Mouse (Mus musculus) mature B cell (primary cell): ENCODE data around the gene Slc2a9.

Source experiments
- in situ Hi-C: fragments of 300-500 bp; cut with MboI; formaldehyde crosslinking; loops from 2 replicates; pipeline ENCODE4 v1.14.3; 2019

Gene Slc2a9

DNA sequence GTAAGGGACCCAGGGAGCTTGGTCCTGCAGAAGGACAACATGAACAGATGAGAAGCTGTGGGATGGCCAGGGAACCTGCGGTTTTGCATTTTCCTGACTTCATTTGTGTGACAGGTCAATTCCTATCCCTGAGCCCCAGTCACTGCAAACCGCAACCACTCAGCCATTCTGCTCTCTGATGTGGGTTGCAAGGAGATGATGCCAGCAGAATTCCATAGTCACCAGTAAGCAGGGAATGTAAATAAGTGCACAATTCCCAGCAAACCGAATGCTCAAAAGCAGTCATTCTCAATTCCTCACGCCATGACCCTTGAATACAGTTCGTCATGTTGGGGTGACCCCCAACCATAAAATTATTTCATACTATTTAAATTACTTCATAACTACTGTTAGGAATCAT is 123.0 kb downstream of the Slc2a9 start:
- in situ Hi-C loops: no loop called here

DNA sequence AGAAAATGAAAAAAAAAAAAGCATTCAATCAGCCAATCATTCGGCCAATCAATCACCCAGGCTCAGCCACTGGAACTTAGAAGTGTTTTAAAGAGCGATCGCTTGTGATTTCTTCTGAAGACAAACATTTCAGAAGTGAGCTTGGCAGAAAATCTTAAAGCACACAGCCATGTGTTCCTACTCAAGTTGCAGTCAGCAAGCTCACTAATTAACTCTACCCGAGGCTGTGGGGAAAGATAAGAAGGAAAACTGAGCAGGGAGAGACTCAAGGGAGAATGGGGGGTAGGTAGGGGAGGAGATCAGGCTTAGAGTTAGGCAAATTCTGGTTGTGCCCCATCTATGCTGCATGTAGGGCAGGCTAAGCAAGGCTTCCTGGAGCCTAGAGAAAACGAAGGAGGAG is 130.6 kb downstream of the Slc2a9 start:
- in situ Hi-C loops: no loop called here

DNA sequence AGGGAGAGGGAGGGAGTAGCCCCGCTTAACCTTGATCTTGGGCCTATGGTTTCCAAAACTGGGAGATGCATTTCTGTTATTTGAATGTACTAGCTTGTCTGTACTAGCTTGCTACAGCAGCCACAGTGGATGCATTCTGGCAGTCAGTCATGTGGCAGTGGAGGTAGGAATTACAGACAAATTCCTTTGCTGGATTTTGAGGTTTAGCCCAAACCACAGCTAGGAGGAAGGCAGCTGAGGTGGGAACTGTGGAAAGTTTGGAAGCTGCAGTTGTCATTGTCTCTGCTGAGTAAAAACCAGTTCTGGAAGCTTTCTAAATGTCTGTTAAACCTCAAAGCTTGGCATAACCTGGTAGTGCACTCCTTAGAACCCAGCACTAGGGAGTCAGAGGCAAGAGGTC is 131.6 kb downstream of the Slc2a9 start:
- in situ Hi-C loops: no loop called here

DNA sequence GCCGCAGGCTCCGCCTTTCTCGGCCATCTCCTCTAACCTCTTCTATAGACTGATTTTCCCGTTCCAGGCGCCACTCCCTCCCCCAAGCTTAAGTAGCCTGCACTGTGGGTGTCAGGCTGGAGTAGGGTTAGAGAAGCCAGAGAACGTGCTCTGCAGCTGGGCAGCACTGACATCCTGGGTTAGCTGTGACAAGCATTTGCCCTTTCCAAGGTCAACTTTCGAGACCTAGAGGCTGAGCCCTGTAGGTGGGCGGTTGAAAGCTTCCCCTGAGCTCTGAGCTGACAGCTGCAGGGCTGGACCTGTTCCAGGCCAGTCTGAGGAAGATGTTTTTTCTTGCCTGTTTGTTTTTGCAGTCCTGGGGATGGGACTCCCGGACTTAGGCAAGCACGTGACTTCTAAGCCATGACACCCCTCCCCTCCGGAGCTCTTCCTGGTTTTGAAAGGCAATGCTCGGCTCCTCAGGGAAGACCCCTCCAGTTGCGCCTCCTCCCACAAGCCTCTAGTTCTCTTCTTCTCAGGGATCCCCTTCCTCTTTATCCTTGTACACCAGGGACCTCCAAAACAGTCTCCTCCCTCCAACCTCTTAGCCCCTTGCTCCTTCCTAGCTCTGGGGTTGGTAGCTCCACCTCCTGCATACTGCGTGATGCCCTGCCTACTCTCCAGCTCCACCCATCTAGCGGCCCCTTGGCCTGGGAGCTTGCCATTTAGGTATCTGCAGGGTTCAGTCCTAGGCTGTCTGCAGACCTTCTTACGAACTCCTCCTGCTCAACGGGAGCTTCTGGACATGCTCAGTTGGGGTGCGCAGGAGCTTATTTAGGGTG is 136.1 kb downstream of the Slc2a9 start:
- in situ Hi-C loops: no loop called here

DNA sequence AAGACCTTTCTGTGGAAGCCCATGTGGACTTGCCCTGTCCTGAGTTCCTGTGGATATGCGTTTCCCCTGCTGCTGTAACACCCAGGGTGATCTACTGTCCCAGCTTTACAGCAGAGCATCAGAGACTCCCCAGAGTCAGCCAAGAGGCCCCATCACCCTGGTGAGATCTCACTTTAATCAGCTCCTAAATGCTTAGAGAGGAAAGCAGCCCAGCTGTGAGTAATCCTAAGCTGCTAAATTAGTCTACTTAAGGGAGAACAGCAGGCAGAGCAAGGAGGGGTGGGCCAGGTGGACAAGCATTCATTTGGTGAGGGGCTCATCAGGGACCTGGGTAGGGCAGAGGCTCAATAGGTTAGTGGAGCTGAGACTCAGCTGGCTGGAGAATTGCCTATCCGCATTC is 137.4 kb downstream of the Slc2a9 start:
- in situ Hi-C loops: no loop called here

DNA sequence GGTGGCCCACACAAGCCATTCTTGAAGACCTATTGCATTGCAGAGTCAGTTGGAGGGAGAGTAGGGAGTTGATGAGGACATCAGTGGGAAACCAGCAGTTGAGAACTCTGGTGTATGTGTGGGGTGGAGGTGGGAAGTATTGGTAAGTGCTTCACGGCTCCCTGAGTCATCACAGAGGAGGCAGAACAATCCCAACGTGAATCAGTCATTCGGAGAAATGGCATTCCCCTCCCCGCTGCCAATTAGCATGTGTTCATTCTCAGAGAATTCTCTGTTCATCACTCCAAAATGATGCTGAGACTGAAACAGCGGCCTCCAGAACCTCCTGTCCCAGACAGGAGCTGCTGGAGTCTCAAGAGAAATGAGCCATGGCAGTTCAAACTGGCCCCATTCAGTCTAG is 138.5 kb downstream of the Slc2a9 start:
- in situ Hi-C loops: no loop called here

DNA sequence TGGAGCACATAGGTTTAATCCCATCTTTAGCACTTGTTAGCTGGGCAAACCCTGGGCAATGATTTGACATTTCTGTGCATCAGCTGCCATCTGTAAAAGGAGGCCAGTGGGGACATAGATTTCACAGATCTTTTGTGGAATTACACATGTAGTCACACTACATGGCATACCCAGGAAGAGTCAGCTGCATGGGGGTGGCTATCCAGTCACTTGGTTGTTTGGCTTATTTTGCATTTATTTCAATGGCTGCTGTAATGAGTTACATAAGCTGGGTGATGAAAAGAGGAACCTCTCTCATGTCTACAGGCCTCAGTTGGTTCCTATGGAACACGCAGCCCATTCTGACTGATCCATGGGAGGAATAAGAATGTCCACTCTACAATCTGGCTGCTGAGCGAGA is 143.2 kb downstream of the Slc2a9 start:
- in situ Hi-C loops: no loop called here

DNA sequence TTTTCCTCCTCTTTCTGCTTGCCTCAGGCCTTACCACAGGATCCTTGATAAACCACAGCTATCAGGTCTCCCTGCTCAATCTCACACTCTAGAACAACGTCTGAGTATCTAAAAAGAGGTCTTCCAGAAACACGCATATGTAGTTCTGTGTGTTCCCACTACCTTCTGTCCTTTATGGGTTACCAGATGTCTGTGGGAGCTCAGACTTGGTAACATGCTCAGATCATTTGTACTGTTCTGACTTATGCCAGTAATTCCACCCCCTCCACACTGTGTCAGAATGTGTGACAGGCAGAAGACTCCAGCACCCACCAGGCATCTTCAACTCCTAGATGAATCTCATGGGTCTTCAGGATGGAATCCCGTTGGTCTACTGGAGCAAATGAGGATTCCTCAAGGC is 146.0 kb downstream of the Slc2a9 start:
- in situ Hi-C loops: no loop called here

DNA sequence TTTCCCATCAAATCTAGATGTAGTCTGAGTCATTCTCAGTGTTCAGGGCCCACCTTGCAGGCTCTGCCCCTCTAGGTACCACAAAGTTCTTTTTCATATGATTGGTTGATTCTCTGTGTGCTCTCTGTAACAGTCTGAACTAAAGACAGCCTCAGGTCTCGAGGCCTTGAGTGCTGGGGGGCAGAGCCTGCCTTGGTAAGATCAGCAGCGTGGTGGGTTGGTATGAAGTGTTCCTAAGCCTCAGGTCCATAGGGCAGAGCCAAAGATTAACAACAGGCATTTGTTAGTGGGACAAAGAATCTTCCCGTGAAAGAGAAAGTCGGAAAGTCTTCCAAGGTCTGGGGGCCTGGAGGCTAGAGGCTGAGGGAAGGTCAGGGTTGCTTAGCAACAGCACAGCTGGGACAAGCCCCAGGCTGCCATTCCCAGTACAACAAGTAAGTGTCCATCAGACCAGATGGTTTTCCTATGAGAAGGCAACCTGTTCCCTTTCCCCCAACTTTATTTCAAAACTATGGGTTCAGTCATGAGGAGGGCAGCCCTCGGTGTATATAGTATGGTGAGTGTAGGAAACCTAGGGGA is 152.5 kb downstream of the Slc2a9 start:
- in situ Hi-C loops: no loop called here

DNA sequence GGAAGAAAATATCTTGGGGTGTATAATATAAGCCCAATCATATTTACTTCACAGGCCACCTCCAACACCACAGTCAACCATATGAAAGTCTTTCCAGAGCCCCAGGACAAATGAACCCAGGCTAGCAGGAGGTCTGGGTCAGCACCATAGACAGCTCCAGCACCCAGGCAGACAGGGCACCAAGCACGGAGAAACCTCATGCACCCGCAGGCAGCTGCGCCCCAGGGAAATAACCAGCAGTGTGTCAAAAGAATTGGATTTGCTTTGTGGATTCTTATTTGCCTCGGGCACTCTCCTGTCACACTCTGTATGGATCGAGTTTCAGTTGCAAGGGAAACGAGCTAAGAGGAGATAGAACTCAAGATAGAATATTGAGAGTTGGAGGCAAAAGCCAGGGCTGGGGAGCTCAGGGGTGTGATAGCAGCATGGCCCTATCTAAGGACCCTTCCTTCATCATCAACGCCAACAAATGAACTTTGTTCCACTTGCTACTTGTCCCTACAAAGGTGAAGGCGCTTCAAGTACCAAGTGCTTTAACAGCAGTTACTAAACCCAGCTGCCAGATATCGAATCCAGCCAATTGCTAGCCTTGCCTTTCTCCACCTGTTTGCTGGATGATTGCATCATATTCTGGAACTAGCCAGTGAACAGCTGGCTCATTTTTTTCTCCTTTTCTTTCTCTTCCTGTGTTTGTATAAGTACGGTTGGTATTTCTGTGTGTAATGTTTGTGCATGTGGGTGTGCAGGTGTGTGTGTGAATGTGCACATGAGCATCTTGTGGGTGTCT is 156.1 kb downstream of the Slc2a9 start:
- in situ Hi-C loops: no loop called here

DNA sequence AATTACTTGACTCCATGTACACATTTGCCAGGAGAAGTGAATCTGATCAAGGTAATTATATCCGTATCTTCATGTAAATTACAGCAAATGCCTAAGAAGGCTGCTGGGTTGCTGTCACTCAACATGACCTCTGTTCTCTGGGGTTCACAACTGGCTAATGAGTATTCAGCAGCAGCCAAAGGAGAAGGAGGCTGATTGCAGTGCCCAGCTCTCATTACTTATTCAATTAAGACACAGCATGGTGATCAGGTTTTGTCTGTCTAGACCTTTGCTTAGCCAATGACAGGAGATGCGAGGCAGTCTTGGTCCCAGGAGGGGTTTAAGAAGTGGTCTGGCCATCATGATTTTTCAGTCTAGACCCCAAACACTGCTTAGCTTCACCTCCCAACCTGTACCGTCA is 159.8 kb downstream of the Slc2a9 start:
- in situ Hi-C loops: no loop called here

DNA sequence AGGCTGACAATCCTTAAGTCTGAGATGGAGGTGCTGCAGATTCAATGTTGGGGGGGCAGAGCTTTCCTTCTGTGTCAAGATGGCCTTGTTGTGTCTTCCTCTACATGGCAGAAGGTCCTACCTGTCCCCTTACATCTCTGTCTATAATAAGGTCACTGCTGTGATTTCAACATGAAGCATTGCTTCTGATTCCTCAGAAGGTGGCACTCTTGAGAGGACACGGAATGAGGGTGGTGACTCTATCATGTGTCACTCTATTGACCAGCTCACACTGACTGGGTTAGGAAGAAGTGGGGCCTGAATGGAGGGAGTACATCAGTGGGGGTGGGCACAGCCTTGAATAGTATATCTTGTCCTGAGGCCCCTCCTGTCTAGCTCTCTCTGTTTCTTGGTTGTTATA is 168.4 kb downstream of the Slc2a9 start:
- in situ Hi-C loops: no loop called here

DNA sequence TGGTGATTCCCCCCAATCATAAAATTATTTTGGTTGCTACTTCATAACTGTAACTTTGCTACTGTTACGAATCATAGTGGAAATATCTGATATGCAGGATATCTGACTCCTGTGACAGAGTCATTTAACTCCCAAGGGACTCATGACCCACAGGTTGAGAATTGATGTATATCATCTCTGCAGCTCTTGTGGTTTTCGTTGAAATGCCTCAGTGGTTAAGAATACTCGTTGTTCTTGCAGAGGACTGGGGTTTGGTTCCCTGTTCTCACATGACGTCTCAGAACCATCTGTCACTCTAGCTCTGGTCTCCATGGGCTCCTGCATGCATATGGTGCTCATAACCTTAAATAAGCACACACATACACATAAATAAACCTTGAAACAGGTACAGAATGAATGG is 169.6 kb downstream of the Slc2a9 start:
- in situ Hi-C loops: no loop called here

DNA sequence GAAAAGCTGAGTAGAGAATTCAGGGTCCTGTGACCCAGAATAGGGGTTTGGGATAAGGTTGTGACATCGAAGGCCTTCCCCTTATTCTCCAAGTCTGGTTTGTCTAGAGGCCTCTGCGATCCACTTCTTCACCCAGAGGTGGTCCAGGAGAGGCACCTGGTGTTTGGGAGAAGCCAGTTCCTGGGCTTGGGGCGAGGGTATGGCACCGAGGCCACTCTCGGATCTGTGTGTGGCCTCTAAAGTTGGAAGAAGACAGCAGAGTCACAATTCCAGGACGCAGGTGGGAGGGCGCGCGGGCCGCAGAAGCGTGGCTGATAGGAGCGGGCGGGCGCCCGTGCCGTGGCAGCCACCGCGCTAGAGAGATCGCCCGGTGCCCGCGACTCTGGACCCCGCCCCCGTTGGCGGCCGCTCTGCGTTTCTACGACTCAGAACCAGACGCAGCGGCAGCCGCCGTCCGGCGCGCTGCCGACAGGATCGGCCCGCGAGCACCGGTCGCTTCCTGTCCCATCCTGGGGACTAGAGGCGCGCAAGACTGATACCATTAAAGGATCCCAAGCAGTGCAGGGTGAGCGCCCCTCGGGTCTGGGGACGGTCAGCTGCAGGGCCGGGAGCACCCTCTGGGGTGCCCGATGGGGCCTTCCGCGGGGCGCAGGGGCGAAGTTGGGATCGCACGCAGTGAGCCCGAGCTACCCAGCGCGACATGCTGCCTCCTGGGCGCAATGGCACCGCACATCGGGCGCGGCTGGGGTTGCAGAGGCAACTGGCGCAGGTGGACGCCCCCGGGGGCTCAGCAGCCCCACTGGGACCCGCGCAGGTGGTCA is 183.8 kb downstream of the Slc2a9 start, which contains the start of gene Drd5:
Gene Drd5 (plus strand): TSS at position 402 of the 821 bp plus-strand sequence.
- in situ Hi-C loops: loop anchor here (25.0 kb wide), 1 partner anchor 193 kb away; the partner anchor contains the start of gene Slc2a9

DNA sequence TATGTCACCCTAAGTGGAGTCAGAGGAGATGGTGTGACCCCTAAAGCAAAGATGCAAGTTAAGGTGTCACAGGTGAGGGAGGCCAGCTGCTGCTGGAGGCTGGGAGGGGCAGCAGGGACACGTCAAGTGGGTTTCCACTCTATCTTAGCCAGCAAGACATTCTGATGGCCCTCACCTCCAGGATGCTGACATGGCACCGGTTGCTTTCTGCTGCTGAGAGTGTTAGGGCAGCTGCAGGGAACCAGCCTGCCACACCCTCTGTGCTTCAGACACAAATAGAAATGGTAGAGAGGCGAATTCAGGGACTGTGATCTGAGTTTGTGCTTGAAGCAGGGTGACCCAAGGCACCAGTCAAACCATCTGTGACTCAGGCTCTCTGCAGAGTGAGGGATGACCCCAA is 193.1 kb downstream of the Slc2a9 start:
- in situ Hi-C loops: loop anchor here (25.0 kb wide), 1 partner anchor 203 kb away; the partner anchor contains the start of gene Slc2a9

DNA sequence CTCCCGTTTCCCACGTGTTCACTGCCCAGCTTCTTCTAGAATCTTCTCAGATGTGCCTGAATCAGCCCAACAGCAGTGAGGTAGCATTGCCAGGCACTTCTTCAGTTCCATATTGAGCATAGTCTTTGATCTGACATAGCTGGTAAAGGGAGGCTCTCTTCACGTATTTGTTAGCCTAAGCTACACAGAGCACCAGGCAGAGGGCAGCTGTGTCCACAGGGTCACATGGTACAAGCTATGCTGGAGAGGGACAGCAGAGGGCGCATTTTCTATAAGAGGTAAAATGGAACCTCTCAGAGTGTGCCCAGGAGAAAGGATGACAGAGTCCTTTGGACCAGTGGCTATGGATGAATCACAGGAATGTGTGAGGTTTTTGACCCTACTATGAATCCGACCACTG is 194.1 kb downstream of the Slc2a9 start:
- in situ Hi-C loops: loop anchor here (25.0 kb wide), 1 partner anchor 203 kb away; the partner anchor contains the start of gene Slc2a9

DNA sequence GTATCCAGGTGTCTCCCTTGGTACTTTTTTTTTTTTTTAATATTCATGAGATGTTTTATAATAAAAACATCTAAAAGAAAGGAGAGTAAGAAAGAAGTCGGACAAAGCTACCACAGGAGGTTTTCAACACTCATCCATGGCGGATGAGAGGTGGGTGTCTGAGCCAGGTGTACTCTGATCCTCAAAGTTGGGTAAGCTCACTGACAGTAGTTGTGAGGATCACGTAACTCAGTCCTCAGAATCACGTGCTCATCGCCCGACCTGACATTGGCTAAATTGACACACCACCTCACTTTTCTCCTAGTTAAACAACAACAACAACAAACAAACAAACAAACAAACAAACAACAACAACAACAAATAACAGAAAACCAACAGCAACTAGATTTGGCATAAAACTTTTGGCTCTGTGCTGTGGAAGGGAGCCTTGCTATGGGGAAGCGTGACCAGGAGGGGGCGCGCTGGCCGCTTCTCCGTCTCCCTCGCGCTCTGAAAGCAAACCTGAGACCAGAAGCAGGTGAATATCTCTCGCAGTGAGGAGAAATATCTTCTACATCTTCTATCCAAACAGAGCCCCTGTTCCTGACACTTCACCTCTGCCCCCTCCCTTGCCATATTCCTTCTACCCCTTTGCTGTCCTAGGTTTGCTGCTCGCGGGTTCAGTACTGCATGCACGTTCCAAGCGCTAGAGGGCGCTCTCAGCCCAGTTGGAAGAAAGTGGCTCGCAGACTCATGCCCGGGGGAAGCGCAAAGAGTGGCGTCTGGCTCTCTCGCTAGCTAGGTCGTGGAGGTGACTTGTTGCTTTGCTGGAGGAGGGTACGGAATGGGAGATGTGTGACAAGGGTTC is 195.5 kb downstream of the Slc2a9 start:
- in situ Hi-C loops: loop anchor here (25.0 kb wide), 1 partner anchor 205 kb away; the partner anchor contains the start of gene Slc2a9

DNA sequence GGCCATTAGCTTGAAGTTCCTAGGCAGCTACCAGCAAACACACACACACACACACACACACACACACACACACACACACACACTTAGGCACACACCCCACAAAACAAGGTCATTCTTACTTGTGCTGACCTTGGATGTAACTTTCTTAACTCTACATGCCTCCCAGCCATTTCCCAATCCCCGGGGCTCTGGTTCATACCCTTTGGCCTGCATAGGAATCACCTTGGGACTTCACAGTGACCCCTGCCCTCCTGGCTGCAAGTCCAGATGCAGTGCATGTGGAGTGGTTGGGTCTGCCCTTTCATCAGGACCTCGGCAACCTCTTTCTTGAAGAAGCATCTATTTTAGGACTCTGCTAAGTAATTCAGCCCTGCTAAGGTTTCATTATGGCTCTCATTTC is 197.7 kb downstream of the Slc2a9 start:
- in situ Hi-C loops: loop anchor here (25.0 kb wide), 1 partner anchor 207 kb away; the partner anchor contains the start of gene Slc2a9

DNA sequence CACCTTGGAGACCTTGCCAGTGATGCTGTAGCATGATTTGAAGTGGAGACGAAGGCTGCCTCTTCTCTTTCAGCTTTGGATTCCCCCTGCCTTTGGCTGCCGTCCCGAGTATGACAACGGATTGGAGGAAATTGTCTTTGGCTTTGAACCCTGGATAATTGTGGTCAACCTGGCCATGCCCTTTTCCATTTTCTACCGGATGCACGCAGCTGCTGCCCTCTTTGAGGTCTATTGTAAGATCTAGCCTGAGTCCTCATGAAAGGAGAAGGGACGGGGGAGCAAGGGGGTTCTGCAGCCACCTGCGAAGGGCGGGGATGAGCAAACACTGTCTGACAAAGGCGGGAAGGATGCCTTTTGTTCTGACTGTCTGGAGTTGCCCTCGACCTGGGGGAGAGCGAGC is 200.3 kb downstream of the Slc2a9 start:
- in situ Hi-C loops: loop anchor here (25.0 kb wide), 1 partner anchor 210 kb away; the partner anchor contains the start of gene Slc2a9

DNA sequence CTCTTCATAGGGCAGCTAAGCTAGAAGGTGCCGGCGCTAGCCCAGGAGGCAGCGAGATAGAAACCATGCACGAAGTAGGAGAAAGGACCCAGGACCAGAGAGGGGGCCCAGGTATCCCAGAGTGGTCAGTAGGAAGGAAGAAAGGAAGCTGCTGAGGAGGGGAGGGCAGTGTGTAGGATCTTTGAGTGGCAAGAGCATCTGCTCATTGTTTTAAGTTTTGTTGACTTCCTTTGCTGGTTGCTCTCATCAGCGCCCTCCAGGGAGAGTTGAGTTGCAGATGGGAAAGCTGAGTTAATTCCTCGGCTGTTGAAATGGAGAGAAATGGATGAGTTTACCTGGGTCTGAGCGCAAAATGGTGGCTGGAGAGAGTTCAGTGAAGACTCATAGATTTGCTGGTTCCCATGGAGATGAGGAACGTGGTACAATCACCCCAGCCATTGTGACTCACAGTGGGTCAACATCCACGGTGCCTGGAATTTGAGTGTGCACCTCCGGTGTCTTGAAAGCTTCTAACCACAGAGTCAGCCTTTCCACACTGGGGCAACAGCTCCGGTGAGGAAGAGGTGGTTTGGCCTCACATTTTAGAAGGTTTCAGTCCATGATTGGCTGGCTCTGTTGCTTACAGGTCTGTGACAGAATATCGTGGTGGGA is 201.1 kb downstream of the Slc2a9 start:
- in situ Hi-C loops: loop anchor here (25.0 kb wide), 1 partner anchor 210 kb away; the partner anchor contains the start of gene Slc2a9
